Mouse (Mus musculus) subcutaneous adipose tissue, adult 2 months (tissue): ENCODE results near the gene Cdk7. TPM values are rescaled to one million over a fixed set of nuclear protein-coding genes. Genes with fewer than 3 reads are reported as not detected.

Experiments
- polyA plus RNA-seq: library from polyadenylated mRNA; depleted of rRNA; stranded (reverse); fragments of >200 nt; gene quantifications from 2 replicates; pipeline ENCODE4 v1.2.3, GENCODE M21; 2012; ENCODE audit warnings: low replicate concordance; rRNA removed

Gene Cdk7
- polyA plus RNA-seq: 15.5 and 21.8 TPM in 2 replicates

DNA sequence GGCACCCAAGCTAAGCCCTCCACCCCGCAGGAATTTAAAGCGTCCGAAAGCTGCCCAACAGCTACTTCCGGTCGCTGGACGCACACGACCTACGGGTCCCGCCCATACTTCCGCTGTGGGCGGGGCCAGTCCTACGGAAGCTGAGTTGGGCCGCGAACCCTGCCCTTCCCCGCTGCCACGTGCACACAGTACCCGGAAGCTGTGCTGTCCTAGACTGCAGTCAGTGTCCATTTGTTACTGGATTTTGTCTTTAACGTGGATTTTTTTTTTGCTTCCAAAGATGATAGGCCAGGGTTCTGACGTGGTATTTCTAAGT is at the start of gene Cdk7:
Gene Cdk7, minus strand, starts transcription at position 79 of the 316 bp plus-strand sequence.

GRCm38 (mm10) chr13:100775252-100776055 is 44.7 kb upstream of the Cdk7 start, which contains the start of gene Cenph:
Gene Cenph (minus strand): TSS chr13:100775899.

GRCm38 (mm10) chr13:100744036-100744744 is 13.5 kb upstream of the Cdk7 start, which contains the start of gene Mrps36:
Gene Mrps36 (minus strand): TSS chr13:100744659.

DNA sequence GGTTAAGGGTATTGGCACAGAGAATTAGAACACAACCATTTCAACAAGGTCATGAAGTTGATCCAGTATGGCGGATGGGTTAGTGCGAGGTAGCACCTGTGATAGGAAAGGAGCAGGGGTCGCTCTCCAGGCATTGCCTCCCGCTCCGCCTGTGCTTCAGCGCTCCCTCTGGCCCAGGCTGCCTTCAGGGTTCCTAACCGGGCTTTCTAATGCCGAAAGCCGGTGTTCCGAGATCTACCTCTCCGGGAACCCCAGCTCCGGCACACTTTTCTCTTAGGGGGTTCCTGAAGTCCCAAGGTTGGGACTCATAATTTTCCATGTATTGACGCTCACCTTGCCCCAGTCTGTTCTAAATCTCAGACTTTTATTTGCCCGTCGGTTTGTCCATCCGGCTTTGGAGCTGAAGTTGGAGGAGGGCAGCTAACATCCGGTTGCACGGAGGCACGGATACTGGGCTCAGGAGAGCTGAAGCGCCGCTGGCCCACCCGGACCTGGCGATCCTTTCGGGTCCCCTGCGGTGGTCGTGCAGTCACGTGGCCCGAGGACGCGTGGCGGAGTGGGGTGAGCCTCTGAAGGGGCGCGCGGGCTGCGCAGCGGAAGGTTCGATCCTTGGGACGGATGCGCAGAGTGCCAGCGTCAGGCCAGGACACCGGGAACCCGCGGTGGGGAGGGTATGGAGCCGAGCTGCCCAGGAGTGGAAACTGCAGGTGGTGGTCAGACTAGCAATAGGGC is 61.3 kb downstream of the Cdk7 start, which contains the start of gene Ccdc125:
Gene Ccdc125, plus strand, starts transcription at position 427 of the 732 bp plus-strand sequence.

Other genes with a start within 250 kb of the Cdk7 start
- 20.4 and 27.2 TPM in 2 replicates for gene Gtf2h2, start 238.4 kb downstream of the Cdk7 start, polyA plus RNA-seq
- 0.06 and 7.9 TPM in 2 replicates for gene Ocln, start 178.2 kb downstream of the Cdk7 start, polyA plus RNA-seq
- 0.54 and 8.4 TPM in 2 replicates for gene Marveld2, start 114.0 kb downstream of the Cdk7 start, polyA plus RNA-seq
- gene Ak6, start 80.0 kb downstream of the Cdk7 start, polyA plus RNA-seq: 57.2 and 60.9 TPM in 2 replicates
- 5.6 and 5.7 TPM in 2 replicates for gene Rad17, start 79.9 kb downstream of the Cdk7 start, polyA plus RNA-seq
- 2.7 and 2.9 TPM in 2 replicates for gene Taf9, start 79.4 kb downstream of the Cdk7 start, polyA plus RNA-seq
- 2.5 and 3.3 TPM in 2 replicates for gene Ccdc125, start 61.2 kb downstream of the Cdk7 start, polyA plus RNA-seq
- gene Mrps36, start 13.7 kb upstream of the Cdk7 start, polyA plus RNA-seq: 49.5 and 76.6 TPM in 2 replicates
- 1.5 TPM in 1 of 2 replicates, not detected in the other for gene Cenph, start 45.0 kb upstream of the Cdk7 start, polyA plus RNA-seq
- gene Ccnb1, start 55.6 kb upstream of the Cdk7 start, polyA plus RNA-seq: 1.7 and 14.2 TPM in 2 replicates
- gene Slc30a5, start 102.5 kb upstream of the Cdk7 start, polyA plus RNA-seq: 21.5 and 32.6 TPM in 2 replicates